Mouse (Mus musculus) olfactory bulb, adult 2 months (tissue): Measurements from ENCODE around the gene Asna1.

ENCODE experiments used
- CTCF ChIP-seq: fragments of 200-500 bp; IDR thresholded peaks from 2 replicates; pipeline ENCODE4 v1.5.1; 2012; ENCODE audit warnings: low read depth, mild to moderate bottlenecking, low read length, moderate library complexity; ENCODE audit not compliant: insufficient read depth
- POLR2A ChIP-seq: fragments of 200-500 bp; IDR thresholded peaks from 2 replicates; pipeline ENCODE4 v1.6.1; 2012; ENCODE audit warnings: mild to moderate bottlenecking, low read depth, low read length, moderate library complexity; ENCODE audit not compliant: insufficient read depth

DNA sequence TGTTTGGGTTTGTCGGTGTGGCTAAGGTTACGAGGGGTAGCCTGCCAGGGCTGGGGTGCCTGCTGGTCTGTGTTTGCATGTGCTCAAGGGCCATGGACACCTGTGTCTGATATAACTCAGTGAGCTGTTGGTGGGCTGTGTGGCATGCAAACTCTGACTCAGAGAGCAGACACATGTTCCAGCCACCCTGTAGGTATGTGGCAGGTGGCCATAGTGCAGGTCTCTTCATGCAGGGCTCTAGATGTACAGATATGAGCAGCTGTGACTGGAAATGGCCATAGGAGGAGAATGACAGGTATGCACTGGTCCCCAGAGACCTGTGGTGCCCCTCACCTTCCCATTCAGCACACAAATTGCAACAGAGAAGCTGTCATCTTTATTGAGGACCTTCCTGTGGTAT is 42.1 kb upstream of the Asna1 start:
- TF ChIP-seq CTCF (no peak), POLR2A (no peak)
